Mouse (Mus musculus): Measurements from ENCODE around the gene Scd1. TPM values are rescaled to one million over a fixed set of nuclear protein-coding genes. Genes with fewer than 3 reads are reported as not detected.

The Scd1 gene
- polyA plus RNA-seq, 1 experiment from 2014 or later = 3.1 TPM

- Histone ChIP-seq H3K9ac (no peak overlapping the region), H3K36me3 (ENCODE audit: insufficient read depth) (no peaks in the 10 kb centered on the region), H3K27me3 (ENCODE audit: insufficient read depth, low read length) (no peaks in the 10 kb centered on the region), H3K4me2 (no peak overlapping the region), H3K27ac (ENCODE audit: low read depth) (no peak overlapping the region), H3K9me3 (ENCODE audit: low read depth, low read length) (no peaks in the 10 kb centered on the region), H3K4me1 (ENCODE audit: insufficient read depth) (no peaks in the 10 kb centered on the region), H3K4me3 (ENCODE audit: low read depth, low read length) (no peak overlapping the region)
- no peak for TF ChIP-seq CTCF (IDR thresholded peaks at IDR 0.05; ENCODE audit: low read depth)
- 78% methylated on average over 4 of the region's 4 CpGs for WGBS
- DNase-seq (no peak), ATAC-seq (ENCODE audit: insufficient read depth) (no peak)
Observed at GRCm38 (mm10) chr19:44365733-44366132, 41.9 kb downstream of the Scd1 start.

GRCm38 (mm10) chr19:44364029-44364428 is 43.6 kb downstream of the Scd1 start:
- H3K36me3 ChIP-seq (ENCODE audit: insufficient read depth) = no peaks in the 10 kb centered on the region
- no peak for TF ChIP-seq CTCF (IDR thresholded peaks at IDR 0.05; ENCODE audit: low read depth)
- 61% methylated on average over 8 of the region's 8 CpGs for WGBS
- no peak overlapping the region for H3K4me3 ChIP-seq (ENCODE audit: low read depth, low read length)
- no peak for DNase-seq
- no peaks in the 10 kb centered on the region for H3K4me1 ChIP-seq (ENCODE audit: insufficient read depth)
- ATAC-seq (ENCODE audit: insufficient read depth) = no peak
- H3K9me3 ChIP-seq (ENCODE audit: low read depth, low read length) = no peaks in the 10 kb centered on the region
- no peaks in the 10 kb centered on the region for H3K27me3 ChIP-seq (ENCODE audit: insufficient read depth, low read length)
- no peak overlapping the region for H3K9ac ChIP-seq
- H3K27ac ChIP-seq (ENCODE audit: low read depth) = no peak overlapping the region
- no peak overlapping the region for H3K4me2 ChIP-seq

- Histone ChIP-seq H3K27me3 (ENCODE audit: insufficient read depth, low read length) (no peaks in the 10 kb centered on the region), H3K4me3 (ENCODE audit: low read depth, low read length) (no peak overlapping the region), H3K36me3 (ENCODE audit: insufficient read depth) (no peaks in the 10 kb centered on the region), H3K4me2 (no peak overlapping the region), H3K4me1 (ENCODE audit: insufficient read depth) (no peaks in the 10 kb centered on the region), H3K27ac (ENCODE audit: low read depth) (no peak overlapping the region), H3K9me3 (ENCODE audit: low read depth, low read length) (no peaks in the 10 kb centered on the region), H3K9ac (no peak overlapping the region)
- 23% methylated on average over 13 of the region's 13 CpGs for WGBS
- peak; percentile 92 for TF ChIP-seq CTCF (IDR thresholded peaks at IDR 0.05; ENCODE audit: low read depth)
- DNase-seq (peak; percentile 83), ATAC-seq (ENCODE audit: insufficient read depth) (no peak)
Observed at GRCm38 (mm10) chr19:44363529-44363928, 44.1 kb downstream of the Scd1 start.

GRCm38 (mm10) chr19:44358700-44359099 is 49.0 kb downstream of the Scd1 start:
- no peaks in the 10 kb centered on the region for H3K4me1 ChIP-seq (ENCODE audit: insufficient read depth)
- ATAC-seq (ENCODE audit: insufficient read depth) (no peak), DNase-seq (peak; percentile 25)
- H3K4me2 ChIP-seq = 0 out of 2 replicates have a peak overlapping the region, but pooled peaks have one; percentile 15
- 22% methylated on average over 8 of the region's 8 CpGs for WGBS
- H3K9me3 ChIP-seq (ENCODE audit: low read depth, low read length) = no peaks in the 10 kb centered on the region
- no peak overlapping the region for H3K27ac ChIP-seq (ENCODE audit: low read depth)
- H3K27me3 ChIP-seq (ENCODE audit: insufficient read depth, low read length) = no peaks in the 10 kb centered on the region
- no peak for TF ChIP-seq CTCF (IDR thresholded peaks at IDR 0.05; ENCODE audit: low read depth)
- no peaks in the 10 kb centered on the region for H3K36me3 ChIP-seq (ENCODE audit: insufficient read depth)
- H3K9ac ChIP-seq = no peak overlapping the region
- H3K4me3 ChIP-seq (ENCODE audit: low read depth, low read length) = no peak overlapping the region

GRCm38 (mm10) chr19:44351756-44352155 is 55.9 kb downstream of the Scd1 start:
- Histone ChIP-seq H3K27ac (ENCODE audit: low read depth) (no peak overlapping the region), H3K4me1 (ENCODE audit: insufficient read depth) (no peaks in the 10 kb centered on the region), H3K9ac (no peak overlapping the region), H3K27me3 (ENCODE audit: insufficient read depth, low read length) (no peaks in the 10 kb centered on the region), H3K9me3 (ENCODE audit: low read depth, low read length) (no peaks in the 10 kb centered on the region), H3K4me2 (no peak overlapping the region), H3K4me3 (ENCODE audit: low read depth, low read length) (no peak overlapping the region), H3K36me3 (ENCODE audit: insufficient read depth) (no peaks in the 10 kb centered on the region)
- WGBS = 76% methylated on average over 7 of the region's 7 CpGs
- no peak for DNase-seq
- ATAC-seq (ENCODE audit: insufficient read depth) = no peak
- no peak for TF ChIP-seq CTCF (IDR thresholded peaks at IDR 0.05; ENCODE audit: low read depth)

- Histone ChIP-seq H3K36me3 (ENCODE audit: insufficient read depth) (no peaks in the 10 kb centered on the region), H3K27ac (ENCODE audit: low read depth) (no peak overlapping the region), H3K9ac (no peak overlapping the region), H3K4me2 (no peak overlapping the region), H3K9me3 (ENCODE audit: low read depth, low read length) (no peaks in the 10 kb centered on the region), H3K27me3 (ENCODE audit: insufficient read depth, low read length) (no peaks in the 10 kb centered on the region), H3K4me3 (ENCODE audit: low read depth, low read length) (no peak overlapping the region), H3K4me1 (ENCODE audit: insufficient read depth) (no peaks in the 10 kb centered on the region)
- ATAC-seq (ENCODE audit: insufficient read depth) (no peak), DNase-seq (no peak)
- 82% methylated on average over 8 of the region's 8 CpGs for WGBS
- no peak for TF ChIP-seq CTCF (IDR thresholded peaks at IDR 0.05; ENCODE audit: low read depth)
Observed at GRCm38 (mm10) chr19:44349689-44350088, 58.0 kb downstream of the Scd1 start.

Other genes with a start within 250 kb of the Scd1 start
- gene Pkd2l1, start 215.4 kb downstream of the Scd1 start, polyA plus RNA-seq (2014; fragmentation: Nextera tagmentation; extraction: Ambion mirVana) = not detected in 2 replicates
- gene Scd3, start 204.6 kb downstream of the Scd1 start, polyA plus RNA-seq (2014; fragmentation: Nextera tagmentation; extraction: Ambion mirVana) = 0.20 TPM in 2 replicates
- gene Scd2, start 114.2 kb downstream of the Scd1 start, polyA plus RNA-seq (2014; fragmentation: Nextera tagmentation; extraction: Ambion mirVana) = 248 and 257 TPM in 2 replicates
- gene Scd4, start 74.8 kb downstream of the Scd1 start, polyA plus RNA-seq (2014; fragmentation: Nextera tagmentation; extraction: Ambion mirVana) = 0.15 TPM in 1 of 2 replicates, not detected in the other
- gene Wnt8b, start 85.6 kb upstream of the Scd1 start, polyA plus RNA-seq (2014; fragmentation: Nextera tagmentation; extraction: Ambion mirVana) = not detected in 2 replicates
- 0.30 and 0.45 TPM in 2 replicates for gene Sec31b, start 138.0 kb upstream of the Scd1 start, polyA plus RNA-seq (2014; fragmentation: Nextera tagmentation; extraction: Ambion mirVana)
- gene Gm20538, start 145.0 kb upstream of the Scd1 start, polyA plus RNA-seq (2014; fragmentation: Nextera tagmentation; extraction: Ambion mirVana) = not detected in 2 replicates
- 544 and 562 TPM in 2 replicates for gene Ndufb8, start 147.6 kb upstream of the Scd1 start, polyA plus RNA-seq (2014; fragmentation: Nextera tagmentation; extraction: Ambion mirVana)
- 23.9 and 24.4 TPM in 2 replicates for gene Hif1an, start 155.0 kb upstream of the Scd1 start, polyA plus RNA-seq (2014; fragmentation: Nextera tagmentation; extraction: Ambion mirVana)